Mouse (Mus musculus) limb, embryonic 14.5 days (tissue): ENCODE results near the gene Tmprss7. TPM values are rescaled to one million over a fixed set of nuclear protein-coding genes. Genes with fewer than 3 reads are reported as not detected.

Experiments
- ATAC-seq: fragments of 200-750 bp; cut with Nextera tagmentation; 2 replicates; pipeline ENCODE4 v1.8.0; 2017; ENCODE audit warnings: low read depth, moderate number of reproducible peaks, moderate TSS enrichment; ENCODE audit not compliant: low FRiP score
- DNase-seq: peaks from one replicate; pipeline ENCODE4 v3.0.0-alpha.2; 2015; ENCODE audit warnings: low spot score
- H3K27ac ChIP-seq: fragments of 300-500 bp; sonication (generic); replicated peaks from 2 replicates; pipeline ENCODE4 v1.5.1; 2014; ENCODE audit warnings: low read depth, mild to moderate bottlenecking, low read length, moderate library complexity, mixed read lengths
- H3K27me3 ChIP-seq: fragments of 300-500 bp; sonication (generic); 2 replicates; pipeline ENCODE4 v1.6.1; 2014; ENCODE audit warnings: low read length, mixed read lengths; ENCODE audit not compliant: control insufficient read depth, insufficient read depth
- H3K36me3 ChIP-seq: fragments of 300-500 bp; sonication (generic); 2 replicates; pipeline ENCODE4 v1.6.1; 2014; ENCODE audit warnings: mild to moderate bottlenecking, low read length, moderate library complexity, mixed read lengths; ENCODE audit not compliant: control insufficient read depth, insufficient read depth
- H3K4me1 ChIP-seq: fragments of 300-500 bp; sonication (generic); 2 replicates; pipeline ENCODE4 v1.6.1; 2014; ENCODE audit warnings: antibody characterized with exemption, low read length, mixed read lengths; ENCODE audit not compliant: control insufficient read depth, insufficient read depth
- H3K4me2 ChIP-seq: fragments of 300-500 bp; sonication (generic); replicated peaks from 2 replicates; pipeline ENCODE4 v1.6.1; 2014; ENCODE audit warnings: low read depth, mild to moderate bottlenecking, low read length, moderate library complexity; ENCODE audit not compliant: severe bottlenecking
- H3K4me3 ChIP-seq: fragments of 300-500 bp; sonication (generic); replicated peaks from 2 replicates; pipeline ENCODE4 v1.5.1; 2014; ENCODE audit warnings: low read length
- H3K9ac ChIP-seq: fragments of 300-500 bp; sonication (generic); 2 replicates; pipeline ENCODE4 v1.6.1; 2014; ENCODE audit warnings: mild to moderate bottlenecking, low read depth, low read length, moderate library complexity; ENCODE audit not compliant: severe bottlenecking
- H3K9me3 ChIP-seq: fragments of 300-500 bp; sonication (generic); 2 replicates; pipeline ENCODE4 v1.6.1; 2016; ENCODE audit warnings: low read length; ENCODE audit not compliant: control insufficient read depth
- POLR2A ChIP-seq: fragments of 200-500 bp; IDR thresholded peaks from 2 replicates; pipeline ENCODE4 v1.8.0; 2012; ENCODE audit warnings: inconsistent platforms, mild to moderate bottlenecking, moderate library complexity, borderline replicate concordance; ENCODE audit not compliant: insufficient read depth, insufficient read length; ENCODE audit errors: extremely low read depth
- WGBS: fragments of 180-500 bp; shearing (Covaris S2); extraction: QIAGEN DNeasy Blood & Tissue Kit; methylation state at CpG from one replicate; pipeline ENCODE4 v1.1.7; 2014; 5-methylcytosine and 5-hydroxymethylcytosine counted together
- polyA plus RNA-seq, 2 experiments: library from polyadenylated mRNA; depleted of rRNA in 1 of 2; stranded (reverse) in 1 of 2; unstranded in 1 of 2; fragments of >200 nt; fragmentation: Nextera tagmentation in 1 of 2; extraction: Ambion mirVana in 1 of 2; gene quantifications; 2 replicates each; pipeline versions ENCODE4 v1.2.1 to v1.2.3; 2012 to 2014

The Tmprss7 gene
- polyA plus RNA-seq, 2 experiments, result 0.11 to 0.49 TPM

- WGBS, result 94% methylated on average over 4 of the region's 4 CpGs
- ATAC-seq (no peak), DNase-seq (no peak)
- no peak overlapping the region for H3K27ac ChIP-seq
- no peak overlapping the region for H3K4me2 ChIP-seq
- H3K27me3 ChIP-seq, result no peaks in the 10 kb centered on the region
- no peak overlapping the region for H3K4me3 ChIP-seq
- no peaks in the 10 kb centered on the region for H3K4me1 ChIP-seq
- no peak for TF ChIP-seq POLR2A
- no peak overlapping the region for H3K9ac ChIP-seq
- no peaks in the 10 kb centered on the region for H3K9me3 ChIP-seq
- no peaks in the 10 kb centered on the region for H3K36me3 ChIP-seq
These were observed 24.8 kb upstream of the Tmprss7 start for GRCm38 (mm10) chr16:45718296-45718695.

GRCm38 (mm10) chr16:45714489-45715150 is 21.2 kb upstream of the Tmprss7 start:
- Histone ChIP-seq H3K9ac (no peak overlapping the region), H3K4me3 (no peak overlapping the region), H3K4me1 (no peaks in the 10 kb centered on the region), H3K9me3 (no peaks in the 10 kb centered on the region), H3K27ac (no peak overlapping the region), H3K36me3 (no peaks in the 10 kb centered on the region), H3K27me3 (no peaks in the 10 kb centered on the region), H3K4me2 (no peak overlapping the region)
- no peak for TF ChIP-seq POLR2A
- ATAC-seq (no peak), DNase-seq (no peak)
- 90% methylated on average over 5 of the region's 5 CpGs for WGBS

- no peak for TF ChIP-seq POLR2A
- no peak overlapping the region for H3K27ac ChIP-seq
- no peaks in the 10 kb centered on the region for H3K27me3 ChIP-seq
- no peaks in the 10 kb centered on the region for H3K4me1 ChIP-seq
- no peaks in the 10 kb centered on the region for H3K9me3 ChIP-seq
- no peak overlapping the region for H3K9ac ChIP-seq
- 63% methylated on average over 1 of the region's 1 CpGs for WGBS
- no peak for DNase-seq
- no peak overlapping the region for H3K4me2 ChIP-seq
- ATAC-seq, result no peak
- H3K36me3 ChIP-seq, result no peaks in the 10 kb centered on the region
- no peak overlapping the region for H3K4me3 ChIP-seq
These were observed 20.4 kb upstream of the Tmprss7 start for GRCm38 (mm10) chr16:45713878-45714277.

DNA sequence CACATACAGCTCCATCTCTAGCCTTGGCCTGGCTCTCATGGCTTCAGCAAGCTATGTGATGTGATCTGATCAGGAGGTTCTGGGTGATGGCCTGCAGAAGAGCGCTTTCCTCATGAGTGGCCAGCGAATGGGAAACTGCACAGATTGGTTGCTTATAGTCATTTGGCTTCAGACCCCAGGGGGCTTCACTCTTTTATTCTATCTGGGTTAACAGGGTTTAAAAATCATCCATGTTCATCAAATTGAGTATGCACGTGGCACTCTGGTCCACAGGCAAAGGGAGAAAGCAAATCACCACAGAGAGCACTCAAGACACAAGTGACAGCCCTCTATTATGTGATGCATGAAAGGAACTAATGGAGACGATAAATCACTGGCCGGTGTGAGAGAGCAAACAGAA is 19.8 kb upstream of the Tmprss7 start:
- Histone ChIP-seq H3K9ac (no peak overlapping the region), H3K9me3 (no peaks in the 10 kb centered on the region), H3K4me2 (no peak overlapping the region), H3K27me3 (no peaks in the 10 kb centered on the region), H3K27ac (no peak overlapping the region), H3K36me3 (no peaks in the 10 kb centered on the region), H3K4me3 (no peak overlapping the region), H3K4me1 (no peaks in the 10 kb centered on the region)
- no peak for DNase-seq
- TF ChIP-seq POLR2A, result no peak
- 93% methylated on average over 5 of the region's 5 CpGs for WGBS
- no peak for ATAC-seq

GRCm38 (mm10) chr16:45711263-45711662 is 17.8 kb upstream of the Tmprss7 start:
- H3K9me3 ChIP-seq, result no peaks in the 10 kb centered on the region
- no peak for TF ChIP-seq POLR2A
- no peak overlapping the region for H3K4me3 ChIP-seq
- whole genome bisulfite sequencing, result 76% methylated on average over 6 of the region's 7 CpGs
- no peak overlapping the region for H3K9ac ChIP-seq
- DNase-seq (no peak), ATAC-seq (no peak)
- H3K27ac ChIP-seq, result no peak overlapping the region
- no peaks in the 10 kb centered on the region for H3K4me1 ChIP-seq
- H3K36me3 ChIP-seq, result no peaks in the 10 kb centered on the region
- no peak overlapping the region for H3K4me2 ChIP-seq
- H3K27me3 ChIP-seq, result no peaks in the 10 kb centered on the region
